In genomic region chr7:111241538-111241937, GRCm38 (mm10) we compare ENCODE assay signal across 9 mouse cellular contexts.
A peak's percentile ranks its signal among the peaks of the same experiment; 100 is the strongest.
DNase-seq lines count a peak whose midpoint lies in the region; ATAC-seq and TF ChIP-seq lines count a peak whose summit lies in the region.
"Had no signal": no experiment of that assay in that cellular context is flagged by ENCODE, and none has a peak within 500 bp of the region (broad histone marks: within the 10 kb centered on the region; RNA-seq: fewer than 3 reads in every experiment).

No protein-coding gene starts in this region.

- no peaks in the 10 kb centered on the region; the same call in 1 of the 2 replicates for H3K27me3 ChIP-seq in kidney, adult 2 months (replicated peaks; ENCODE audit: control insufficient read depth, insufficient read depth, low read length)
- no peaks in the 10 kb centered on the region for H3K27me3 ChIP-seq in splenic B cell, adult 2 months (ENCODE audit: control insufficient read depth, insufficient read depth, low read length, poor library complexity, severe bottlenecking)
- H3K27me3 ChIP-seq in intestine, embryonic 15.5 days (replicated peaks): no peaks in the 10 kb centered on the region
- H3K27me3 ChIP-seq: lung, embryonic 15.5 days had no signal

- H3K4me3 ChIP-seq in kidney, adult 2 months (ENCODE audit: insufficient read depth, low read depth, low read length): no peak overlapping the region
- no peak overlapping the region for H3K4me3 ChIP-seq in intestine, embryonic 15.5 days (replicated peaks)
- H3K4me3 ChIP-seq: lung, embryonic 15.5 days had no signal

- WGBS in kidney, adult 2 months: 36% methylated on average over 4 of the region's 4 CpGs
- WGBS in intestine, embryonic 15.5 days: 40% methylated on average over 4 of the region's 4 CpGs

- no peaks in the 10 kb centered on the region; the same call in 1 of the 2 replicates for H3K4me1 ChIP-seq in kidney, adult 2 months (ENCODE audit: control insufficient read depth, insufficient read depth, low read length)
- H3K4me1 ChIP-seq in intestine, embryonic 15.5 days (replicated peaks): no peaks in the 10 kb centered on the region
- H3K4me1 ChIP-seq: lung, embryonic 15.5 days had no signal

- no peak for TF ChIP-seq POLR2A in kidney, adult 2 months (IDR thresholded peaks at IDR 0.05; ENCODE audit: low read depth, low read length)

- DNase-seq in cerebellum, adult 18-20 months: peak; percentile 15 to 30
- DNase-seq in cerebellum, adult 9-11 months: no peak
- DNase-seq in kidney, adult 2 months: peak; percentile 49
- no peak for DNase-seq in kidney, adult 11 months
- DNase-seq in thymus, postnatal 4 days: peak; percentile 43
- DNase-seq in thymus, postnatal 10 days (ENCODE audit: low spot score in 2 of 2): no peak
- DNase-seq in splenic B cell, adult 2 months (ENCODE audit: low read depth, low spot score): peak; percentile 20

- H3K9ac ChIP-seq in intestine, embryonic 15.5 days: no peak overlapping the region
- H3K9ac ChIP-seq: lung, embryonic 15.5 days had no signal

- H3K4me2 ChIP-seq in intestine, embryonic 15.5 days (replicated peaks): no peak overlapping the region
- H3K4me2 ChIP-seq: lung, embryonic 15.5 days had no signal

- H3K27ac ChIP-seq in kidney, adult 2 months (ENCODE audit: insufficient read depth, low read depth, low read length): no peak overlapping the region
- no peak overlapping the region for H3K27ac ChIP-seq in intestine, embryonic 15.5 days
- H3K27ac ChIP-seq: lung, embryonic 15.5 days had no signal

- H3K9me3 ChIP-seq in intestine, embryonic 15.5 days: no peaks in the 10 kb centered on the region
- H3K9me3 ChIP-seq: lung, embryonic 15.5 days had no signal

- no peak for ATAC-seq in intestine, embryonic 15.5 days

- H3K36me3 ChIP-seq in kidney, adult 2 months (ENCODE audit: control insufficient read depth, insufficient read depth, low read length): no peaks in the 10 kb centered on the region
- no peaks in the 10 kb centered on the region for H3K36me3 ChIP-seq in splenic B cell, adult 2 months (ENCODE audit: control insufficient read depth, insufficient read depth, low read length, poor library complexity, severe bottlenecking)
- no peaks in the 10 kb centered on the region for H3K36me3 ChIP-seq in intestine, embryonic 15.5 days
- H3K36me3 ChIP-seq: lung, embryonic 15.5 days had no signal

- no peak for TF ChIP-seq CTCF in kidney, adult 2 months (conservative IDR thresholded peaks at IDR 0.05; ENCODE audit: insufficient read depth, insufficient read length, low read depth, low read length)

Comparison
In these comparisons a context has a peak if more than half of its experiments do, and no peak if none do; other contexts are left out.
1. DNase-seq: peak in cerebellum, adult 18-20 months (2 of 2), kidney, adult 2 months (single experiment), thymus, postnatal 4 days (single experiment) and splenic B cell, adult 2 months (single experiment); none in cerebellum, adult 9-11 months (single experiment), kidney, adult 11 months (single experiment) and thymus, postnatal 10 days (0 of 2).